Mouse (Mus musculus): Measurements from ENCODE around the gene Lrrc74b.

GRCm38 (mm10) chr16:17556907-17557306 is 4.1 kb downstream of the Lrrc74b start:
- TF ChIP-seq POLR2A (IDR thresholded peaks at IDR 0.05; ENCODE audit: borderline replicate concordance, control insufficient read depth, low read depth, low read length) (no peak), CTCF (IDR thresholded peaks at IDR 0.05; ENCODE audit: control insufficient read depth, insufficient read depth, low read length) (no peak)
